ENCODE assay signal across 27 mouse cellular contexts in genomic region chr1:62252432-62252831, GRCm38 (mm10).
DNase-seq lines count a peak whose midpoint lies in the region; ATAC-seq and TF ChIP-seq lines count a peak whose summit lies in the region.
"Had no signal": no experiment of that assay in that cellular context is flagged by ENCODE, and none has a peak within 500 bp of the region (broad histone marks: within the 10 kb centered on the region; RNA-seq: fewer than 3 reads in every experiment).

No protein-coding gene starts in this region.

- H3K79me2 ChIP-seq in CH12.LX (replicated peaks; ENCODE audit: control insufficient read depth, extremely low read depth, insufficient read depth, poor library complexity, severe bottlenecking): no peaks in the 10 kb centered on the region
- no peaks in the 10 kb centered on the region for H3K79me2 ChIP-seq in heart, adult 2 months (replicated peaks; ENCODE audit: control insufficient read depth, insufficient read depth, low read length)

- intact Hi-C loops in heart, adult 2 months (cut with DNase I): no loop called here

- H3K9ac ChIP-seq in CH12.LX (ENCODE audit: insufficient read depth, low read depth): no peak overlapping the region
- no peak overlapping the region for H3K9ac ChIP-seq in heart, adult 2 months (ENCODE audit: low read depth, low read length)
- H3K9ac ChIP-seq: embryonic facial prominence, embryonic 12.5 days; embryonic facial prominence, embryonic 15.5 days; forebrain, postnatal 0 days; hindbrain, embryonic 13.5 days had no signal

- peaks cover 4 to 16% of the 10 kb centered on the region in 2 experiments for H3K4me1 ChIP-seq in CH12.LX (ENCODE audit: control insufficient read depth in 1 of 2, insufficient read depth in 2 of 2)
- no peaks in the 10 kb centered on the region for H3K4me1 ChIP-seq in heart, adult 2 months (ENCODE audit: control insufficient read depth, insufficient read depth, low read length)
- H3K4me1 ChIP-seq: embryonic facial prominence, embryonic 12.5 days; embryonic facial prominence, embryonic 15.5 days; heart, embryonic 10.5 days; hindbrain, embryonic 10.5 days; hindbrain, embryonic 13.5 days had no signal

- no peak for TF ChIP-seq RAD21 in CH12.LX (IDR thresholded peaks at IDR 0.05; ENCODE audit: low read depth, low read length)

- H3K27me3 ChIP-seq in CH12.LX (replicated peaks): no peaks in the 10 kb centered on the region
- no peaks in the 10 kb centered on the region for H3K27me3 ChIP-seq in heart, adult 2 months (ENCODE audit: control insufficient read depth, insufficient read depth, low read length)
- H3K27me3 ChIP-seq: embryonic facial prominence, embryonic 12.5 days; embryonic facial prominence, embryonic 15.5 days; hindbrain, embryonic 13.5 days had no signal

- in situ Hi-C loops in CH12.LX (cut with MboI; ENCODE audit: low pct_ligation_motif_present, low pct_unique_long_range_greater_than_20kb, low sequenced_read_pairs): no loop called here

- no peak for TF ChIP-seq EP300 in CH12.LX (IDR thresholded peaks at IDR 0.05; ENCODE audit: low read length)
- TF ChIP-seq EP300 in heart, adult 2 months (IDR thresholded peaks at IDR 0.05; ENCODE audit: insufficient read depth, low read depth, low read length): no peak

- dilution Hi-C loops in CH12.LX (cut with MboI; ENCODE audit: extremely low pct_ligation_motif_present, extremely low pct_unique_long_range_greater_than_20kb, low sequenced_read_pairs): no loop called here

- TF ChIP-seq CTCF in CH12.LX (conservative IDR thresholded peaks at IDR 0.05 in 1 of 2, IDR thresholded peaks at IDR 0.05 in 1 of 2; ENCODE audit: low read depth in 2 of 2, low read length in 2 of 2): no peak
- TF ChIP-seq CTCF in heart, adult 2 months (IDR thresholded peaks at IDR 0.05): no peak

- no peak overlapping the region for H3K4me3 ChIP-seq in CH12.LX (replicated peaks in 1 of 3; ENCODE audit: low read depth in 2 of 3, low read length in 2 of 3, poor library complexity in 1 of 3)
- H3K4me3 ChIP-seq in heart, adult 2 months: no peak overlapping the region
- H3K4me3 ChIP-seq: embryonic facial prominence, embryonic 12.5 days; embryonic facial prominence, embryonic 15.5 days; gastrocnemius, adult 2 months; heart, embryonic 10.5 days; hindbrain, embryonic 10.5 days; hindbrain, embryonic 13.5 days had no signal

- H3K27ac ChIP-seq in CH12.LX (ENCODE audit: insufficient read depth, low read depth): no peak overlapping the region
- H3K27ac ChIP-seq in heart, adult 2 months: no peak overlapping the region
- H3K27ac ChIP-seq: embryonic facial prominence, embryonic 12.5 days; embryonic facial prominence, embryonic 15.5 days; gastrocnemius, adult 2 months; heart, embryonic 10.5 days; hindbrain, embryonic 10.5 days; hindbrain, embryonic 13.5 days had no signal

- no peaks in the 10 kb centered on the region for H3K9me3 ChIP-seq in CH12.LX (replicated peaks; ENCODE audit: low read length)
- H3K9me3 ChIP-seq: embryonic facial prominence, embryonic 12.5 days; embryonic facial prominence, embryonic 15.5 days; heart, embryonic 10.5 days; hindbrain, embryonic 10.5 days; hindbrain, embryonic 13.5 days had no signal

- peak overlapping the region; percentile 82 for H3K4me2 ChIP-seq in CH12.LX (ENCODE audit: insufficient read depth, low read depth, poor library complexity, severe bottlenecking)
- H3K4me2 ChIP-seq: embryonic facial prominence, embryonic 12.5 days; embryonic facial prominence, embryonic 15.5 days; hindbrain, embryonic 13.5 days had no signal

- WGBS in heart, adult 2 months: 85% methylated on average over 1 of the region's 1 CpGs

- H3K36me3 ChIP-seq in CH12.LX (replicated peaks in 1 of 2; ENCODE audit: control insufficient read depth in 1 of 2, insufficient read depth in 1 of 2, low read length in 1 of 2): no peaks in the 10 kb centered on the region
- no peaks in the 10 kb centered on the region for H3K36me3 ChIP-seq in heart, adult 2 months (ENCODE audit: control insufficient read depth, insufficient read depth, low read length)
- H3K36me3 ChIP-seq: embryonic facial prominence, embryonic 12.5 days; embryonic facial prominence, embryonic 15.5 days; heart, embryonic 10.5 days; hindbrain, embryonic 10.5 days; hindbrain, embryonic 13.5 days had no signal

- peak; percentile 30 for DNase-seq in CD4-positive helper T cell, adult 2 months (ENCODE audit: low read depth, low spot score)
- DNase-seq in CH12.LX (ENCODE audit: extremely low read depth): peak; percentile 24
- no peak for DNase-seq in cerebellum, postnatal 25 days
- no peak for DNase-seq in liver
- DNase-seq in left cerebral cortex, adult 9 months (ENCODE audit: low spot score in 2 of 2): no peak
- DNase-seq in heart, adult 2 months: no peak
- DNase-seq: adrenal gland, adult 8-10 months; adrenal gland, postnatal 36 days; B cell, adult 2 months; cerebellum, adult 18-20 months; cerebellum, adult 9-10 months; cerebellum, postnatal 14 days; forebrain, postnatal 0 days; gastrocnemius, adult 2 months; gastrocnemius, postnatal 14 days; heart, adult 11 months; heart, postnatal 36 days; kidney, adult 2 months had no signal

- no peak for TF ChIP-seq POLR2A in CH12.LX (IDR thresholded peaks at IDR 0.05; ENCODE audit: low read depth, low read length)
- no peak for TF ChIP-seq POLR2A in heart, adult 2 months (IDR thresholded peaks at IDR 0.05; ENCODE audit: insufficient read depth, low read depth, low read length)

- ATAC-seq in inflammation-experienced regulatory T-cells, adult 6 months: peak; percentile 96
- ATAC-seq: forebrain, embryonic 14.5 days; forebrain, postnatal 0 days; hindbrain, embryonic 16.5 days; intestine, postnatal 0 days had no signal

TF ChIP-seq in CH12.LX, 34 proteins besides CTCF, POLR2A, EP300 and RAD21:
- TF ChIP-seq MAZ (IDR thresholded peaks at IDR 0.05; ENCODE audit: low read depth, low read length) (no peak), KAT2A (IDR thresholded peaks at IDR 0.05; ENCODE audit: insufficient replicate concordance, low read length) (no peak), HCFC1 (IDR thresholded peaks at IDR 0.05; ENCODE audit: low read depth, low read length) (no peak), MEF2A (IDR thresholded peaks at IDR 0.05; ENCODE audit: borderline replicate concordance, low read depth, low read length) (no peak), USF2 (conservative IDR thresholded peaks at IDR 0.05; ENCODE audit: low read depth, low read length) (no peak), BHLHE40 (IDR thresholded peaks at IDR 0.05; ENCODE audit: low read depth, low read length) (no peak), ELF1 (IDR thresholded peaks at IDR 0.05; ENCODE audit: low read depth, low read length) (no peak), RCOR1 (conservative IDR thresholded peaks at IDR 0.05; ENCODE audit: low read depth, low read length) (no peak), SMC3 (IDR thresholded peaks at IDR 0.05; ENCODE audit: low read depth, low read length) (no peak)

Comparison
In these comparisons a context has a peak if more than half of its experiments do, and no peak if none do; other contexts are left out.
1. DNase-seq: peak in CD4-positive helper T cell, adult 2 months (single experiment) and CH12.LX (single experiment); none in cerebellum, postnatal 25 days (0 of 2), liver (single experiment), left cerebral cortex, adult 9 months (0 of 2) and heart, adult 2 months (0 of 2).